Mouse (Mus musculus) neural tube, embryonic 11.5 days (tissue): ENCODE measurements at regions not wholly inside any gene's neighbourhood (a gene's known extent, or its start where the extent isn't known, plus 50 kb on each side); places are given as distances from the start of the nearest gene placed in this dataset.

Experiments
- ATAC-seq: fragments of 200-750 bp; cut with Nextera tagmentation; 2 replicates; pipeline ENCODE4 v1.8.0; 2017; ENCODE audit warnings: moderate number of reproducible peaks, mild to moderate bottlenecking, moderate TSS enrichment, moderate library complexity; ENCODE audit not compliant: insufficient read depth, low FRiP score, low TSS enrichment
- DNase-seq: peaks from one replicate; pipeline ENCODE4 v3.0.0-alpha.2; 2015; ENCODE audit warnings: low spot score
- H3K27ac ChIP-seq: fragments of 300-500 bp; sonication (generic); 2 replicates; pipeline ENCODE4 v1.5.1; 2014; ENCODE audit warnings: low read depth, mild to moderate bottlenecking, low read length
- H3K27me3 ChIP-seq: fragments of 300-500 bp; sonication (generic); 2 replicates; pipeline ENCODE4 v1.6.1; 2014; ENCODE audit warnings: mild to moderate bottlenecking, low read length, mixed read lengths; ENCODE audit not compliant: control insufficient read depth, insufficient read depth
- H3K36me3 ChIP-seq: fragments of 300-500 bp; sonication (generic); 2 replicates; pipeline ENCODE4 v1.6.1; 2014; ENCODE audit warnings: mild to moderate bottlenecking, low read length, moderate library complexity, mixed read lengths; ENCODE audit not compliant: control insufficient read depth, insufficient read depth
- H3K4me1 ChIP-seq: fragments of 300-500 bp; sonication (generic); 2 replicates; pipeline ENCODE4 v1.6.1; 2014; ENCODE audit warnings: low read length, mixed read lengths; ENCODE audit not compliant: control insufficient read depth, insufficient read depth
- H3K4me2 ChIP-seq: fragments of 300-500 bp; sonication (generic); 2 replicates; pipeline ENCODE4 v1.6.1; 2014; ENCODE audit warnings: low read depth, mild to moderate bottlenecking, moderate library complexity
- H3K4me3 ChIP-seq: fragments of 300-500 bp; sonication (generic); 2 replicates; pipeline ENCODE4 v1.5.1; 2014; ENCODE audit warnings: low read depth, low read length
- H3K9ac ChIP-seq: fragments of 300-500 bp; sonication (generic); 2 replicates; pipeline ENCODE4 v1.6.1; 2014; ENCODE audit warnings: mild to moderate bottlenecking, low read length
- H3K9me3 ChIP-seq: fragments of 300-500 bp; sonication (generic); 2 replicates; pipeline ENCODE4 v1.6.1; 2016; ENCODE audit warnings: low read length; ENCODE audit not compliant: control insufficient read depth
- WGBS: fragments of 180-500 bp; shearing (Covaris S2); extraction: QIAGEN DNeasy Blood & Tissue Kit; methylation state at CpG from one replicate; pipeline ENCODE4 v1.1.7; 2014; 5-methylcytosine and 5-hydroxymethylcytosine counted together

DNA sequence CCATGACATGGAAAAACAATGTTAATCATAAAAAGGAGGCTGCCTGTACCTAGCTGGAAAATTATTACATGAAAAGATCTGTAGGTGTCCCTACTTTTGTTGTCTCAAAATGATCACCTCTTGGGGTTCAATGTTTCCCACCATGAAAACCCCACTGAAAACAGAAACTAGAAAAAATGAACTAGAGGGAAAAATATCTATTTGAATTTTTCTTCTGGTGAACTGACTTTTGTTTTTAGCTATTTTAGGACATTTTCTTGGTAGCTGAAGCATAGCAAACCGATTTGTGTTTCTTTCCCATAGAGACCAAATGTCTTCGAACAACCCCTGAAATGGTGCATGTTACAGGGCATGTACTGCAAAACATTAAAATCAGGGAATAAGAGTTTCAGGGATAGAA is 518.2 kb upstream of the A1bg start:
- H3K36me3 ChIP-seq: no peaks in the 10 kb centered on the region
- 87% methylated on average over 2 of the region's 2 CpGs for WGBS
- no peak overlapping the region for H3K9ac ChIP-seq
- no peak overlapping the region for H3K27ac ChIP-seq
- no peaks in the 10 kb centered on the region for H3K9me3 ChIP-seq
- H3K4me1 ChIP-seq: no peaks in the 10 kb centered on the region
- ATAC-seq: no peak
- no peak for DNase-seq
- no peaks in the 10 kb centered on the region for H3K27me3 ChIP-seq
- H3K4me3 ChIP-seq: no peak overlapping the region
- no peak overlapping the region for H3K4me2 ChIP-seq

DNA sequence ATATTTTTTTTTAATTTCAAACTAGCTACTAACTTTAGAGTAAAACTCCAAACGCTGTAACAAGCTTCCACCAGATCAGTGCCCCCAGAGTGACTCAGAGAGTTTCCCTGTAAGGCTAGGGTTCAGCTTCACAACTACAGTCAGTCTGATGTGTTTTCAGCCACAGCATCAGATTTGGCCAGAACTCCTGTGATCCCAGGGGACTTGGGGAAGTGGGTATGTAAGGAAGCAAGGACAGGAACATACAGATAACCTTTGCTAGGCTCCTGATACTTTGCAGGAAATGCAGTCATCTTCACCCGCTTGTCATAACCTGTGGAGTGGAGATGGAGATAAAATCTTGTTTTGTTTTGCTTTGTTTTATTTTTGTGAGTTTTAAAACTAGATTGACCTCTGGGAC is 517.5 kb upstream of the A1bg start:
- Histone ChIP-seq H3K4me2 (no peak overlapping the region), H3K4me3 (no peak overlapping the region), H3K4me1 (no peaks in the 10 kb centered on the region), H3K9ac (no peak overlapping the region), H3K9me3 (no peaks in the 10 kb centered on the region), H3K27ac (no peak overlapping the region), H3K36me3 (no peaks in the 10 kb centered on the region), H3K27me3 (no peaks in the 10 kb centered on the region)
- no peak for DNase-seq
- ATAC-seq: no peak
- WGBS: 86% methylated on average over 2 of the region's 2 CpGs

DNA sequence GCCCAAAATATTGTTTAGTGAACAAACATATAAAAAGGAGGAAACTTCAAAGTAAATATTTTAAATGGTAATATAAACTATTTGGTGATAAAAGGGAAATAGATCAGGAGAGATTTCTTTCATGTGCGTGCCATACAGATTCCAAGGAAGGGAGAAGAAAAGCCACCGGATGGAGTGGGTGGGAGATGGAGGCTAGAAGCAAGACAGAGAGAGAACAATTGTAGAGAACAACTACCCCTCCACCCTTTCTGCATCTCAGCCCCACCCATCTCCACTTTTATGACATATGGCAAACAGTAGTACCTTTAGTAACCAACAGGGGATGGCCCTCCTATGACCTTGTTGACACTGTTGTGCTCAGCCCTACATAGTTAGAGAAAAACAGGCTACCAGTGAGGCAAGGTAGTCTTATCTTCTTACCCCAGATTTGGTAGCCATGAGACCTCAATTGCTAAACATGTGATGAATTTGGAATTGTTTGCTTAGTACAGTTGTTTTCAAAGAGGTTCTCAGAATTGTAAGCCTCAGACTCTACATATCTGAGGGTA is 516.9 kb upstream of the A1bg start:
- Histone ChIP-seq H3K9me3 (no peaks in the 10 kb centered on the region), H3K27ac (no peak overlapping the region), H3K4me1 (no peaks in the 10 kb centered on the region), H3K9ac (no peak overlapping the region), H3K27me3 (no peaks in the 10 kb centered on the region), H3K4me2 (no peak overlapping the region), H3K4me3 (no peak overlapping the region), H3K36me3 (no peaks in the 10 kb centered on the region)
- DNase-seq: no peak
- no peak for ATAC-seq
- 88% methylated on average over 2 of the region's 2 CpGs for WGBS

DNA sequence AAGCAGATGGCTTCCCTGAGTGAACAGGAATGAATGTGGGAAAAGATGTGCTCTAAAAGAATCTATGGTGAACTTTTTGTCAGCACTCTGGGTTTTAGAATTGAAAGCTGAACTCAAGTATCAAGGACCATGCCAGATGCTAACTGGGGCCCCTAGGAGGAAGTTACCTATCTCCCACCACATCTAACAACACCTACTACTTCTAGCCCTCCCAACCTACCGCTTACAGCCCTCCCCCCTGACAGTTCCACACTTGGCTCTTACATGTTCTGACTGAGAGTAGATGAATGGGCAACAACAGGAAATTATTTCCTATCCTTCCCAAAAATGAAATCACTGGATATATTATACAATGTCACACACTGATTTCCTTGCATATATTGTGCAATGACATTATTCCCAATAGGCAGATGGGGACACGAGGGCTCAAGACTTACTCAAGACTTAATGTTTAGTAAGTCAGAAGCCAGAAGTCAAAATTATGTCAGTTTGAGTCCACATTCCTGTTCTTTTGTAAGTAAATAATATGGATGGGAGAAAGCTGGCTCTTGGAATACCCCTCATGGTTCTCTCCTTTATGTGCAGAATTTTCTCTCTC is 506.1 kb upstream of the A1bg start:
- Histone ChIP-seq H3K4me1 (no peaks in the 10 kb centered on the region), H3K9me3 (no peaks in the 10 kb centered on the region), H3K36me3 (no peaks in the 10 kb centered on the region), H3K27ac (no peak overlapping the region), H3K4me2 (no peak overlapping the region), H3K9ac (no peak overlapping the region), H3K4me3 (no peak overlapping the region), H3K27me3 (no peaks in the 10 kb centered on the region)
- 92% methylated on average over 2 of the region's 2 CpGs for WGBS
- ATAC-seq: no peak
- DNase-seq: no peak

DNA sequence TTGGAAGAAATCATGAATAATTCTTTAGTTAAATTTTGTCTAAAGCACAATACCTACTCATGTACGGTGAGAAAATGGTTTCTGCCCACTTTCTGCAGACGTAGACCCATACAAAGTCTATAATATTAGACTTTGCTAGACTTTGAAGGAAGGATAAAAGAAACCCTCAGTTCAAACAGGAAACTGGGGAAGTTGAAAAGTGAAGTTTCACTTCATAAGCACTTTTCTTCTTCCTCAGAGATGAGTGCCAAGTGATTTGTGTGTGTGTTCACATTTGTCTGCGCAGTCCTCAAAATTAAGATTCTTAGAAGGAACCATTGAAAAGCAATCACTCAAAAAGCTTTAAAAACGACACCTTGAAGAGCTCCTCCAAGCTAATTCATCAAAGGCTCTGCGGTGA is 500.2 kb upstream of the A1bg start:
- ATAC-seq: no peak
- WGBS: 82% methylated on average over 5 of the region's 5 CpGs

DNA sequence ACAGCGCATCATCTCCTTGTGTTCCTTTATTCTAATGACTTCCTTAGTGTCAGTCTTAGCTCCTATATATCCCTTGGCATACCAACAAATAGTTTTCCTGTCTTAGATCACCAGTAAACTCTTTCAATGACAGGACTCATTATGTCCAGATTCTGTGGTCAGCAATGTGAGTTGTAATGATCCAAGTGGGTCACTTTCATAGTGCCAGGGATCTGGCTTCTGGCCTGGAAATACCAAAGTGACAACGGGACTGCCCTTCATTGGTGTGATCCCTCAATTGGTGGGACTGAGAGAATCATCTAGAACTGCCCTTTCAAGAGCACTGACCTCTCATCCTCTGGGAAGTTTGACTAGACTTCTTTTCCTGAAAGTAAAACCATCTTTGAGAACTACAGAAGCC is 494.7 kb upstream of the A1bg start:
- Histone ChIP-seq H3K9me3 (no peaks in the 10 kb centered on the region), H3K4me3 (no peak overlapping the region), H3K9ac (no peak overlapping the region), H3K27ac (no peak overlapping the region), H3K27me3 (no peaks in the 10 kb centered on the region), H3K4me1 (no peaks in the 10 kb centered on the region), H3K4me2 (no peak overlapping the region), H3K36me3 (no peaks in the 10 kb centered on the region)
- no peak for ATAC-seq
- 95% methylated on average over 2 of the region's 2 CpGs for WGBS
- DNase-seq: no peak

More for the DNA sequence above, 500.2 kb upstream of the A1bg start:
- no peak for DNase-seq
- no peaks in the 10 kb centered on the region for H3K27me3 ChIP-seq
- H3K36me3 ChIP-seq: no peaks in the 10 kb centered on the region
- no peak overlapping the region for H3K27ac ChIP-seq
- no peak overlapping the region for H3K4me3 ChIP-seq
- H3K4me1 ChIP-seq: no peaks in the 10 kb centered on the region
- no peak overlapping the region for H3K4me2 ChIP-seq
- H3K9me3 ChIP-seq: no peaks in the 10 kb centered on the region
- H3K9ac ChIP-seq: no peak overlapping the region

DNA sequence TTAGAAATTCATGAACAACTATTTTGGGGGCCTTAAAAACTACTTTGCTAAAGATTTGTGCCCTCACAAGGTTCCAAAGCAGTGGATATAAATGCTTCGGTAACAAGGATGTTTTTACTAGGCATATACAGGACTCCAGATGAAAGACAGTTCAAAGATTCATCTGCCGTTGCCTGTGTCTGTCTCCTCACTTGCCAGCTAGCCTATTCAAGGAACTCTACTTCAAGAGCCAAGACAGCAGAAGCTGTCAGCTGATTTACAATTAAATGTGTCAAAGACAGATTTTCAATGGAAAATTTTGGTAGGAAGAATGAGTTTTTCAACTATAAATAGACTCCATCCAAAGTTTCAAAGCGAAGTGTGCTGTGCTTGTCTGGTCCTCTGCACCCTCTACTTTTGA is 494.0 kb upstream of the A1bg start:
- WGBS: 85% methylated on average over 3 of the region's 3 CpGs

DNA sequence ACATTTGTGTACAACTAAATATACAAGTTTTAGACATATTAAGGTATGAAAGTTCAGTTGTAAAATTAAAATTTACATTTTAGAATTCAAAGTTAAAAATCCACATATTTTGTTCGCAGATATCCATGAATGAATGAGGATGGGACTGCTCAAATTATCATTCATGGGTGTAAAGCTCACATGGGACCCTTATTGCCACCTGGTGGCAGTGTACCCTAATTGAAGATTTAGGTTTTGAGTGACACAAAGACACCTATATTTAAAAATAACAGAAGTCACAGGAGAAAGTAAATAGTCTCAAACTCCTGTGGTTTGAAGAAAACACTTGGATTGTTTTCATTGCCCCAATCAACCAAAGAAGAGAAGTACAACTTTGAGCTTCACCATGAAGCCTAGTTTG is 492.8 kb upstream of the A1bg start:
- WGBS: 60% methylated on average over 1 of the region's 1 CpGs

More for the DNA sequence above, 494.0 kb upstream of the A1bg start:
- H3K27me3 ChIP-seq: no peaks in the 10 kb centered on the region
- H3K27ac ChIP-seq: no peak overlapping the region
- H3K9ac ChIP-seq: no peak overlapping the region
- H3K4me1 ChIP-seq: no peaks in the 10 kb centered on the region
- no peak overlapping the region for H3K4me2 ChIP-seq
- no peaks in the 10 kb centered on the region for H3K9me3 ChIP-seq
- DNase-seq (no peak), ATAC-seq (no peak)
- no peaks in the 10 kb centered on the region for H3K36me3 ChIP-seq
- H3K4me3 ChIP-seq: no peak overlapping the region

DNA sequence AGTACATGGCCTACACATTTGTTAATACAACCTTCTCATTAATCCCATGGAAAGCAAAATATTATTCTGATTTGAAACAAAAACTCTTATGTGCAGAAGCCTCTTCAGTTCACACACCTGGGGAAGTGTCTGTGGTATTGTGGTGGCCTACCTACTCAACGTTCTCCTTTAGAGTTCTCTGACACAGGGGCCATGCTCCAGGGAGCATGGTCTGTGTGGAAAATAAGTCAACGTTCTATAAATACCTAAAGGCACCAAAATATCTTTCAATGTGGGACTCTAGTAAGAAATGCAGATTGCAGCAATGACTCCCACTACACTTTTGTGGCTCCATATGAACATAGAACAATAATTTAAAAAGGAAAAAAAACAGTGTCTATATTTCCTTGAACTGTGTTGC is 489.0 kb upstream of the A1bg start:
- no peak for ATAC-seq
- H3K27ac ChIP-seq: no peak overlapping the region
- H3K9ac ChIP-seq: no peak overlapping the region
- no peaks in the 10 kb centered on the region for H3K4me1 ChIP-seq
- H3K4me2 ChIP-seq: no peak overlapping the region
- H3K9me3 ChIP-seq: no peaks in the 10 kb centered on the region
- no peaks in the 10 kb centered on the region for H3K36me3 ChIP-seq
- no peak overlapping the region for H3K4me3 ChIP-seq
- no peak for DNase-seq
- no peaks in the 10 kb centered on the region for H3K27me3 ChIP-seq
- WGBS: 89% methylated on average over 2 of the region's 2 CpGs

More for the DNA sequence above, 492.8 kb upstream of the A1bg start:
- no peak for ATAC-seq
- Histone ChIP-seq H3K4me2 (no peak overlapping the region), H3K9me3 (no peaks in the 10 kb centered on the region), H3K9ac (no peak overlapping the region), H3K27ac (no peak overlapping the region), H3K27me3 (no peaks in the 10 kb centered on the region), H3K4me3 (no peak overlapping the region), H3K4me1 (no peaks in the 10 kb centered on the region), H3K36me3 (no peaks in the 10 kb centered on the region)
- DNase-seq: no peak
